Mouse (Mus musculus) right cerebral cortex, postnatal 4 days (tissue): ENCODE results near the gene Lrrc8a.
A peak's percentile ranks its signal among the peaks of the same experiment; 100 is the strongest.

Experiments used
- DNase-seq: peaks from one replicate; pipeline ENCODE4 v3.0.0-alpha.2; 2022

Lrrc8a gene

GRCm38 (mm10) chr2:30262840-30263441, 25.4 kb downstream of the Lrrc8a start:
- DNase-seq, result peak; percentile 61

GRCm38 (mm10) chr2:30263811-30264210, 26.3 kb downstream of the Lrrc8a start:
- DNase-seq, result no peak

- no peak for DNase-seq
Observed at GRCm38 (mm10) chr2:30264671-30265519, 27.4 kb downstream of the Lrrc8a start.

- DNase-seq, result no peak
Observed at GRCm38 (mm10) chr2:30265767-30266253, 28.3 kb downstream of the Lrrc8a start, which contains the start of gene Phyhd1. Gene Phyhd1 (plus strand): TSS chr2:30266203.

- no peak for DNase-seq
Observed at GRCm38 (mm10) chr2:30266392-30266941, 29.0 kb downstream of the Lrrc8a start.

GRCm38 (mm10) chr2:30267466-30267865, 30.0 kb downstream of the Lrrc8a start:
- no peak for DNase-seq

GRCm38 (mm10) chr2:30268371-30268770, 30.9 kb downstream of the Lrrc8a start:
- DNase-seq, result no peak

GRCm38 (mm10) chr2:30269241-30269990, 31.9 kb downstream of the Lrrc8a start:
- no peak for DNase-seq

GRCm38 (mm10) chr2:30270134-30270533, 32.6 kb downstream of the Lrrc8a start:
- no peak for DNase-seq

GRCm38 (mm10) chr2:30280743-30281142, 43.2 kb downstream of the Lrrc8a start, which contains the start of gene Gm28038:
Gene Gm28038 (plus strand): TSS chr2:30281043.
- DNase-seq, result no peak

GRCm38 (mm10) chr2:30281651-30282050, 44.1 kb downstream of the Lrrc8a start:
- no peak for DNase-seq

GRCm38 (mm10) chr2:30283193-30283592, 45.7 kb downstream of the Lrrc8a start:
- no peak for DNase-seq

- DNase-seq, result no peak
Observed at GRCm38 (mm10) chr2:30285004-30285403, 47.5 kb downstream of the Lrrc8a start.

- peak; percentile 32 for DNase-seq
Observed at GRCm38 (mm10) chr2:30285416-30286181, 48.1 kb downstream of the Lrrc8a start.

GRCm38 (mm10) chr2:30286192-30287026, 48.9 kb downstream of the Lrrc8a start, which contains the start of the genes Dolk and Nup188:
Gene Dolk (minus strand): TSS chr2:30286334.
Gene Nup188 (plus strand): TSS chr2:30286397.
- DNase-seq, result peak; percentile 98

- peak; percentile 26 for DNase-seq
Observed at GRCm38 (mm10) chr2:30287027-30287373, 49.5 kb downstream of the Lrrc8a start.

GRCm38 (mm10) chr2:30299525-30299924, 62.0 kb downstream of the Lrrc8a start:
- no peak for DNase-seq

GRCm38 (mm10) chr2:30299966-30300365, 62.5 kb downstream of the Lrrc8a start:
- DNase-seq, result no peak

- no peak for DNase-seq
Observed at GRCm38 (mm10) chr2:30306087-30306486, 68.6 kb downstream of the Lrrc8a start.

- no peak for DNase-seq
Observed at GRCm38 (mm10) chr2:30309351-30309750, 71.8 kb downstream of the Lrrc8a start.

- no peak for DNase-seq
Observed at GRCm38 (mm10) chr2:30311481-30311880, 74.0 kb downstream of the Lrrc8a start.
